Mouse (Mus musculus) bone marrow, adult 2 months (tissue): ENCODE results near the gene Ptov1.

Source experiments
- CTCF ChIP-seq: fragments of 200-500 bp; IDR thresholded peaks from 2 replicates; pipeline ENCODE4 v1.5.1; 2011; ENCODE audit warnings: low read length, control low read depth; ENCODE audit not compliant: control insufficient read depth, insufficient read depth
- POLR2A ChIP-seq: fragments of 200-500 bp; IDR thresholded peaks from 2 replicates; pipeline ENCODE4 v1.6.1; 2011; ENCODE audit warnings: low read depth, mild to moderate bottlenecking, control low read depth, low read length, borderline replicate concordance; ENCODE audit not compliant: control insufficient read depth

DNA sequence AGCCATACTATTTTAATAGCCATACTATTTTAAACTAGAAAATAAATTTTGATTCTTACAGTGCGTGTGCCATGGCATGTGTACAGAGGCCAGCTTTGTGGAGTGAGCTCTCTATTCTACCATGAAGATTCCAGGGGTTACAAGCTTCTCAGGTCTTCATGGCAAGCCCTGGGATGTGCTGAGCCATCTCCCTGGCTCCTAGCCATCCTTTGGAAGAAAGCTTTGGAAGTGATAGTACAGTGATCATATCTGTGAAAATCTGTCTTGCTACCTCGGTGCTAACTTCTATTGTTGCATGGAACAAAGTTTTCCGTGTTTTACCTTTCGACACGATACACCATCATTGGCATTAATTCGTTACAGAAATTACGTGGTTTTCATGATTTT lies 25.6 kb upstream of the Ptov1 start:
- TF ChIP-seq CTCF (no peak), POLR2A (no peak)
